Mouse (Mus musculus) ovary, postnatal 14 days (tissue): ENCODE results near the gene Slc2a13.

Source experiments
- DNase-seq: peaks from one replicate; pipeline ENCODE4 v3.0.0; 2022; ENCODE audit warnings: low spot score

Slc2a13 gene

GRCm38 (mm10) chr15:91373203-91373584, 199.9 kb downstream of the Slc2a13 start:
- DNase-seq, result peak; percentile 11

GRCm38 (mm10) chr15:91372464-91373202, 200.4 kb downstream of the Slc2a13 start:
- no peak for DNase-seq

GRCm38 (mm10) chr15:91371859-91372394, 201.1 kb downstream of the Slc2a13 start:
- no peak for DNase-seq

- DNase-seq, result no peak
These were observed 203.2 kb downstream of the Slc2a13 start for GRCm38 (mm10) chr15:91369736-91370449.

- no peak for DNase-seq
These were observed 212.6 kb downstream of the Slc2a13 start for GRCm38 (mm10) chr15:91360495-91360894.

- DNase-seq, result no peak
These were observed 222.1 kb downstream of the Slc2a13 start for GRCm38 (mm10) chr15:91351006-91351405.

GRCm38 (mm10) chr15:91338350-91338749, 234.7 kb downstream of the Slc2a13 start:
- no peak for DNase-seq

- DNase-seq, result no peak
These were observed 238.6 kb downstream of the Slc2a13 start for GRCm38 (mm10) chr15:91334416-91334900.

- no peak for DNase-seq
These were observed 245.3 kb downstream of the Slc2a13 start for GRCm38 (mm10) chr15:91327748-91328147.

GRCm38 (mm10) chr15:91327023-91327422, 246.0 kb downstream of the Slc2a13 start:
- DNase-seq, result no peak

GRCm38 (mm10) chr15:91319376-91319775, 253.7 kb downstream of the Slc2a13 start:
- no peak for DNase-seq

- no peak for DNase-seq
These were observed 256.1 kb downstream of the Slc2a13 start for GRCm38 (mm10) chr15:91316964-91317363.

GRCm38 (mm10) chr15:91314402-91315318, 258.4 kb downstream of the Slc2a13 start:
- DNase-seq, result no peak

- peak; percentile 11 for DNase-seq
These were observed 268.7 kb downstream of the Slc2a13 start for GRCm38 (mm10) chr15:91304296-91304852.

GRCm38 (mm10) chr15:91301366-91301765, 271.7 kb downstream of the Slc2a13 start:
- DNase-seq, result peak; percentile 93

- DNase-seq, result no peak
These were observed 273.7 kb downstream of the Slc2a13 start for GRCm38 (mm10) chr15:91299319-91299835.

GRCm38 (mm10) chr15:91283418-91283817, 289.6 kb downstream of the Slc2a13 start:
- DNase-seq, result no peak

GRCm38 (mm10) chr15:91282822-91283221, 290.2 kb downstream of the Slc2a13 start:
- DNase-seq, result peak; percentile 5

- no peak for DNase-seq
These were observed 291.5 kb downstream of the Slc2a13 start for GRCm38 (mm10) chr15:91281521-91281920.

GRCm38 (mm10) chr15:91279571-91279970, 293.5 kb downstream of the Slc2a13 start:
- no peak for DNase-seq

GRCm38 (mm10) chr15:91275961-91276360, 297.1 kb downstream of the Slc2a13 start:
- DNase-seq, result no peak
